ENCODE assay signal across 12 mouse cellular contexts in genomic region chr6:54008448-54009120, GRCm38 (mm10). TPM values are rescaled to one million over a fixed set of nuclear protein-coding genes. Genes with fewer than 3 reads are reported as not detected.
A peak's percentile ranks its signal among the peaks of the same experiment; 100 is the strongest.
DNase-seq lines count a peak whose midpoint lies in the region; ATAC-seq lines count a peak whose summit lies in the region.
"Had no signal": no experiment of that assay in that cellular context is flagged by ENCODE, and none has a peak within 500 bp of the region (broad histone marks: within the 10 kb centered on the region; RNA-seq: fewer than 3 reads in every experiment).

No protein-coding gene starts in this region.

- no peaks in the 10 kb centered on the region for H3K36me3 ChIP-seq in hindbrain, embryonic 16.5 days (ENCODE audit: control insufficient read depth, insufficient read depth, low read length)
- H3K36me3 ChIP-seq: heart, embryonic 12.5 days had no signal

- ATAC-seq in hindbrain, embryonic 16.5 days: no peak
- no peak for ATAC-seq in megakaryocyte progenitor cell, adult 5-6 weeks (replicated peaks; ENCODE audit: poor library complexity)

- WGBS in hindbrain, embryonic 16.5 days: 40% methylated on average over 16 of the region's 16 CpGs

- peak overlapping the region; percentile 36 for H3K4me2 ChIP-seq in hindbrain, embryonic 16.5 days (ENCODE audit: low read length)
- H3K4me2 ChIP-seq: heart, embryonic 12.5 days had no signal

- no peak overlapping the region for H3K4me3 ChIP-seq in hindbrain, embryonic 16.5 days (ENCODE audit: low read length)
- H3K4me3 ChIP-seq: heart, embryonic 12.5 days had no signal

- intact Hi-C loops in heart, postnatal 10 days (cut with DNase I): no loop called here

- H3K27me3 ChIP-seq in hindbrain, embryonic 16.5 days (replicated peaks; ENCODE audit: control insufficient read depth, insufficient read depth, low read length): no peaks in the 10 kb centered on the region

- H3K4me1 ChIP-seq in hindbrain, embryonic 16.5 days (ENCODE audit: control insufficient read depth, insufficient read depth, low read depth, low read length): peaks cover 8% of the 10 kb centered on the region; the same call in 1 of the 2 replicates

- H3K9me3 ChIP-seq in hindbrain, embryonic 16.5 days (ENCODE audit: control insufficient read depth, low read length): no peaks in the 10 kb centered on the region
- H3K9me3 ChIP-seq: heart, embryonic 12.5 days had no signal

- H3K27ac ChIP-seq in hindbrain, embryonic 16.5 days (ENCODE audit: low read depth, low read length): no peak overlapping the region

- H3K9ac ChIP-seq in hindbrain, embryonic 16.5 days (ENCODE audit: low read depth, low read length): no peak overlapping the region
- H3K9ac ChIP-seq: heart, embryonic 12.5 days had no signal

- peak; percentile 82 for DNase-seq in heart, adult 11 months
- DNase-seq in heart, adult 9 months (ENCODE audit: low spot score in 2 of 2): no peak
- peak; percentile 11 to 16 for DNase-seq in right cerebral cortex, adult 2 months (ENCODE audit: low spot score in 2 of 2)
- DNase-seq in right cerebral cortex, postnatal 36 days (ENCODE audit: low spot score in 2 of 2): no peak
- no peak for DNase-seq in heart, postnatal 10 days
- DNase-seq: adrenal gland, postnatal 10 days; kidney, adult 18-20 months; right cerebral cortex, postnatal 25 days; thymus, adult 2 months had no signal

RNA-seq across cellular contexts. Expression of gene Cpvl, which starts 30.1 kb away (rescaled TPM):
- polyA plus RNA-seq in hindbrain, embryonic 16.5 days (2015; fragmentation: Nextera tagmentation; extraction: Ambion mirVana): 0.24 TPM in 1 of 2 replicates, not detected in the other
- total RNA-seq in megakaryocyte progenitor cell, adult 5-6 weeks (2015): not detected in 2 replicates
- total RNA-seq in megakaryocyte progenitor cell, adult 5-6 weeks (2017): 0.17 TPM in 1 of 2 replicates, not detected in the other
- total RNA-seq in heart, postnatal 10 days (2021): not detected
- total RNA-seq: adrenal gland, postnatal 10 days had no signal
- polyA plus RNA-seq: heart, embryonic 12.5 days; thymus, adult 2 months had no signal

RNA-seq across cellular contexts. Expression of gene Chn2, which starts 30.8 kb away (rescaled TPM):
- 24.4 and 26.3 TPM in 2 replicates for polyA plus RNA-seq in hindbrain, embryonic 16.5 days (2015; fragmentation: Nextera tagmentation; extraction: Ambion mirVana)
- 7.5 and 10.9 TPM in 2 replicates for total RNA-seq in megakaryocyte progenitor cell, adult 5-6 weeks (2015)
- total RNA-seq in megakaryocyte progenitor cell, adult 5-6 weeks (2017): 8.0 and 9.5 TPM in 2 replicates
- total RNA-seq in heart, postnatal 10 days (2021): 1 to 10 TPM; 5.2 to 6.0 TPM

Comparison
In these comparisons a context has a peak if more than half of its experiments do, and no peak if none do; other contexts are left out.
1. DNase-seq: peak in heart, adult 11 months (single experiment) and right cerebral cortex, adult 2 months (2 of 2); none in heart, adult 9 months (0 of 2), right cerebral cortex, postnatal 36 days (0 of 2) and heart, postnatal 10 days (0 of 2).